8 mouse cellular contexts compared by ENCODE assay signal in genomic region chr5:117415011-117415912, GRCm38 (mm10). TPM values are rescaled to one million over a fixed set of nuclear protein-coding genes. Genes with fewer than 3 reads are reported as not detected.
A peak's percentile ranks its signal among the peaks of the same experiment; 100 is the strongest.
DNase-seq lines count a peak whose midpoint lies in the region; ATAC-seq and TF ChIP-seq lines count a peak whose summit lies in the region.
"Had no signal": no experiment of that assay in that cellular context is flagged by ENCODE, and none has a peak within 500 bp of the region (broad histone marks: within the 10 kb centered on the region; RNA-seq: fewer than 3 reads in every experiment).

No protein-coding gene starts in this region.

- no peak for TF ChIP-seq EP300 in stomach, postnatal 0 days (optimal IDR thresholded peaks at IDR 0.05)

- no peaks in the 10 kb centered on the region for H3K36me3 ChIP-seq in stomach, embryonic 14.5 days (ENCODE audit: control insufficient read depth, insufficient read depth, low read length)
- no peaks in the 10 kb centered on the region for H3K36me3 ChIP-seq in stomach, postnatal 0 days (ENCODE audit: control insufficient read depth, insufficient read depth, low read length)
- H3K36me3 ChIP-seq in embryonic facial prominence, embryonic 15.5 days = no peaks in the 10 kb centered on the region

- H3K27ac ChIP-seq in stomach, embryonic 14.5 days (ENCODE audit: low read length) = no peak overlapping the region
- H3K27ac ChIP-seq in stomach, postnatal 0 days (replicated peaks) = no peak overlapping the region
- H3K27ac ChIP-seq in embryonic facial prominence, embryonic 15.5 days (replicated peaks) = no peak overlapping the region

- H3K4me1 ChIP-seq in stomach, embryonic 14.5 days (ENCODE audit: control insufficient read depth, insufficient read depth, low read length) = 0 out of 2 replicates have a peak, but pooled peaks cover 2% of the 10 kb centered on the region
- H3K4me1 ChIP-seq in stomach, postnatal 0 days (replicated peaks; ENCODE audit: control insufficient read depth, insufficient read depth) = no peaks in the 10 kb centered on the region
- peaks cover 14% of the 10 kb centered on the region for H3K4me1 ChIP-seq in embryonic facial prominence, embryonic 15.5 days

- no peak overlapping the region for H3K9ac ChIP-seq in stomach, embryonic 14.5 days (replicated peaks; ENCODE audit: low read depth, low read length)
- no peak overlapping the region for H3K9ac ChIP-seq in stomach, postnatal 0 days (ENCODE audit: low read length)
- no peak overlapping the region for H3K9ac ChIP-seq in embryonic facial prominence, embryonic 15.5 days

- no peak for TF ChIP-seq CTCF in stomach, postnatal 0 days (IDR thresholded peaks at IDR 0.05; ENCODE audit: low read depth)

- peaks cover 19% of the 10 kb centered on the region for H3K27me3 ChIP-seq in stomach, embryonic 14.5 days (ENCODE audit: control insufficient read depth, insufficient read depth, low read length)
- H3K27me3 ChIP-seq in stomach, postnatal 0 days (ENCODE audit: control insufficient read depth, insufficient read depth, low read length) = no peaks in the 10 kb centered on the region
- H3K27me3 ChIP-seq in embryonic facial prominence, embryonic 15.5 days = peaks cover 56% of the 10 kb centered on the region

- H3K4me2 ChIP-seq in stomach, embryonic 14.5 days (replicated peaks; ENCODE audit: low read depth, low read length) = peak overlapping the region; percentile 10; the same call in 1 of the 2 replicates
- no peak overlapping the region for H3K4me2 ChIP-seq in stomach, postnatal 0 days (replicated peaks; ENCODE audit: low read depth)
- no peak overlapping the region for H3K4me2 ChIP-seq in embryonic facial prominence, embryonic 15.5 days (replicated peaks)

- no peak for DNase-seq in stomach, postnatal 0 days (ENCODE audit: low spot score)
- DNase-seq in left cerebral cortex, postnatal 4 days = peak; percentile 12
- no peak for DNase-seq in retina, postnatal 1 day
- no peak for DNase-seq in thymus, postnatal 0 days (ENCODE audit: low spot score)
- DNase-seq in ovary, adult 18-20 months (ENCODE audit: low spot score) = no peak
- DNase-seq: lung, postnatal 14 days had no signal

- no peak for ATAC-seq in stomach, embryonic 14.5 days (ENCODE audit: insufficient number of reproducible peaks, insufficient read depth, low FRiP score, low read depth)
- no peak for ATAC-seq in stomach, postnatal 0 days (ENCODE audit: low FRiP score, low TSS enrichment)
- ATAC-seq in embryonic facial prominence, embryonic 15.5 days (ENCODE audit: insufficient number of reproducible peaks, low FRiP score, low TSS enrichment, low read depth) = no peak

- no peaks in the 10 kb centered on the region for H3K9me3 ChIP-seq in stomach, embryonic 14.5 days (ENCODE audit: control insufficient read depth, low read depth, low read length)
- H3K9me3 ChIP-seq in stomach, postnatal 0 days (ENCODE audit: control insufficient read depth, low read length) = no peaks in the 10 kb centered on the region
- no peaks in the 10 kb centered on the region for H3K9me3 ChIP-seq in embryonic facial prominence, embryonic 15.5 days (replicated peaks)

- H3K4me3 ChIP-seq in stomach, embryonic 14.5 days (ENCODE audit: low read depth, low read length) = no peak overlapping the region
- H3K4me3 ChIP-seq in stomach, postnatal 0 days (ENCODE audit: low read depth, low read length) = no peak overlapping the region
- H3K4me3 ChIP-seq in embryonic facial prominence, embryonic 15.5 days (replicated peaks) = 0 out of 2 replicates have a peak overlapping the region, but pooled peaks have one; percentile 58

- intact Hi-C loops in left cerebral cortex, postnatal 4 days (cut with DNase I) = loop anchor here (5.0 kb wide), 1 partner anchor 77 kb away; no protein-coding TSS in a partner anchor

- WGBS in stomach, embryonic 14.5 days = 31% methylated on average over 19 of the region's 19 CpGs
- WGBS in stomach, postnatal 0 days = 36% methylated on average over 19 of the region's 19 CpGs
- 23% methylated on average over 19 of the region's 19 CpGs for WGBS in embryonic facial prominence, embryonic 15.5 days

RNA-seq across cellular contexts. Expression of gene Ksr2, which starts 1.5 kb away (rescaled TPM):
- polyA plus RNA-seq in stomach, embryonic 14.5 days (2014; fragmentation: Nextera tagmentation; extraction: Ambion mirVana) = 0.69 and 0.78 TPM in 2 replicates
- 0.16 and 0.24 TPM in 2 replicates for polyA plus RNA-seq in stomach, postnatal 0 days (2015; fragmentation: Nextera tagmentation; extraction: Ambion mirVana)
- polyA plus RNA-seq in embryonic facial prominence, embryonic 15.5 days (2015; fragmentation: Nextera tagmentation; extraction: Ambion mirVana) = 0.88 and 1.1 TPM in 2 replicates
- 10 to 100 TPM; 23.4 to 24.1 TPM for total RNA-seq in left cerebral cortex, postnatal 4 days (2021)
- polyA plus RNA-seq in thymus, postnatal 0 days (2015; fragmentation: Nextera tagmentation; extraction: Ambion mirVana) = 0.12 and 0.20 TPM in 2 replicates

RNA-seq across cellular contexts. Expression of gene Rfc5, which starts 26.4 kb away (rescaled TPM):
- polyA plus RNA-seq in stomach, embryonic 14.5 days (2014; fragmentation: Nextera tagmentation; extraction: Ambion mirVana) = 91.7 and 102 TPM in 2 replicates
- polyA plus RNA-seq in stomach, postnatal 0 days (2015; fragmentation: Nextera tagmentation; extraction: Ambion mirVana) = 26.4 and 28.8 TPM in 2 replicates
- polyA plus RNA-seq in embryonic facial prominence, embryonic 15.5 days (2015; fragmentation: Nextera tagmentation; extraction: Ambion mirVana) = 77.6 and 83.6 TPM in 2 replicates
- 10 to 100 TPM; 20.2 to 26.4 TPM for total RNA-seq in left cerebral cortex, postnatal 4 days (2021)
- 95.8 and 98.6 TPM in 2 replicates for polyA plus RNA-seq in thymus, postnatal 0 days (2015; fragmentation: Nextera tagmentation; extraction: Ambion mirVana)

RNA-seq across cellular contexts. Expression of gene Wsb2, which starts 58.2 kb away (rescaled TPM):
- 40.0 and 53.1 TPM in 2 replicates for polyA plus RNA-seq in stomach, embryonic 14.5 days (2014; fragmentation: Nextera tagmentation; extraction: Ambion mirVana)
- 50.0 and 50.3 TPM in 2 replicates for polyA plus RNA-seq in stomach, postnatal 0 days (2015; fragmentation: Nextera tagmentation; extraction: Ambion mirVana)
- polyA plus RNA-seq in embryonic facial prominence, embryonic 15.5 days (2015; fragmentation: Nextera tagmentation; extraction: Ambion mirVana) = 77.8 and 80.3 TPM in 2 replicates
- 100 to 1,000 TPM; 407 to 423 TPM for total RNA-seq in left cerebral cortex, postnatal 4 days (2021)
- polyA plus RNA-seq in thymus, postnatal 0 days (2015; fragmentation: Nextera tagmentation; extraction: Ambion mirVana) = 51.3 and 59.8 TPM in 2 replicates
